Mouse (Mus musculus) testis, adult 2 months (tissue): ENCODE measurements at regions not wholly inside any gene's neighbourhood (a gene's known extent, or its start where the extent isn't known, plus 50 kb on each side); places are given as distances from the start of the nearest gene placed in this dataset.
"Not testable (repeated sequence)": the region's sequence is repeated elsewhere in the genome, so short reads cannot be mapped to it uniquely, and the experiment has no call there.

Source experiments
- CTCF ChIP-seq: fragments of 200-500 bp; IDR thresholded peaks from 2 replicates; pipeline ENCODE4 v1.5.1; 2012; ENCODE audit warnings: low read depth, mild to moderate bottlenecking, inconsistent platforms, low read length, moderate library complexity; ENCODE audit not compliant: control insufficient read depth, insufficient read depth, insufficient replicate concordance
- POLR2A ChIP-seq: fragments of 200-500 bp; IDR thresholded peaks from 2 replicates; pipeline ENCODE4 v1.6.1; 2012; ENCODE audit warnings: low read depth, mild to moderate bottlenecking, inconsistent platforms, low read length, moderate library complexity; ENCODE audit not compliant: control insufficient read depth

DNA sequence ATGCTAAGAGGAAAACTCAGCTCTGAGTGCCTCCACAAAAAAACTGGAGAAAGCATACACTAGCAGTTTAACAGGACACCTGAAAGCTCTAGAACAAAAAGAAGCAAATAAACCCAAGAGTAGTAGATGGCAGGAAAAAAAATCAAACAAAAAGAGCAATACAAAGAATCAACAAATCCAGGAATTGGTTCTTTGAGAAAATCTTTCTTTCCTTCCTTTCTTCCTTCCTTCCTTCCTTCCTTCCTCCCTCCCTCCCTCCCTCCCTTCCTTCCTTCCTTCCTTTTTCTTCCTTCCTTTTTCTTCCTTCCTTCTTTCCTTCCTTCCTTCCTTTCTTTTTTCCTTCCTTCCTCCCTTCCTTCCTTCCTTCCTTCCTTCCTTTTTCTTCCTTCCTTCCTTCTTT is 71.6 kb upstream of the Gap43 start:
- not testable (repeated sequence) for TF ChIP-seq POLR2A, CTCF
